Mouse (Mus musculus): ENCODE measurements around the gene Ttc22.

The Ttc22 gene

DNA sequence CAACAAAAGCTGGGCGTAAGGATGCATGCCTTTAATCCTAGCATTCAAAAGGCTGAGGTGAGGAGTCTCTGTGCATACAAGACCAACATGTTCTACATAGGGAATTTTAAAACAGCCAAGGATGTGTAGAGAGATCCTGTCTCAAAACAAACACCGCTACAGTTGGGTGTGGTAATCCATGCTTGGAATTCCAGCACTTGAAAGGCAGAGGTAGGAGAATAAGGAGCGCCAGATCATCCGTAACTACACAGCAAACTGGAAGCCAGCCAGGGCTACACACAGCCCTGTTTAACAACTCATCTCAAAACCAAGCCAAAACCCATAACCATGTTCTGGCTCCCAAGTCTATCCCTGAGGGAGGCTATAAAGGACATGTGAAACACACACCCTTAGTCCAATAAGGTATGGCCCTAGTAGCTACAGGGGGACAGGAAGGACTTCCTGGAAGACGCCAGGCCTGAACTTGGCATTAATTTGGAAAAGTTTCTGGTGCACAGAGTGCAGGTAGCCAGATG is 41.8 kb downstream of the Ttc22 start:
- DNase-seq (ENCODE audit: low spot score), result no peak

- DNase-seq (ENCODE audit: low spot score), result no peak
These were observed 42.5 kb downstream of the Ttc22 start for GRCm38 (mm10) chr4:106664697-106665096.

DNA sequence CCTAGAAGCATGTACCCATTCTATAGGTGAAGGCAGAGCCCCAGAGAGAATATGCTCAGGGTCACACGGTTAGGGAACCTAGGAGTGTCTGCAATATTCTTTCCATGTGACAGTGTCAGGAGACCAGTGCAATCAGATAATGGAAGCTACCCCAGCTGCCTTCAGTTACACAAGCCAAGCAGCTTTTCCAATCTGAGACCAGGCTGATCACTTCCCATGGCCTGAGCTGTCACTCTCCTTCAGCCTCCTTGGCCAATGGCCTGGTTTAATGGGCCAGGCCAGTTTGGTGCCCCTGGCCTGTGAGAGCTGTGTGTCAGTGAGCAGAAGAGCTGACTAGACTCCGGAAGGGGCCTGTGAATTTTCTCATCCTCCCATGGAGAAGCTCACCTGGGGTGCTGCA is 43.0 kb downstream of the Ttc22 start:
- DNase-seq (ENCODE audit: low spot score), result no peak

GRCm38 (mm10) chr4:106665673-106666072 is 43.4 kb downstream of the Ttc22 start:
- DNase-seq (ENCODE audit: low spot score), result no peak

DNA sequence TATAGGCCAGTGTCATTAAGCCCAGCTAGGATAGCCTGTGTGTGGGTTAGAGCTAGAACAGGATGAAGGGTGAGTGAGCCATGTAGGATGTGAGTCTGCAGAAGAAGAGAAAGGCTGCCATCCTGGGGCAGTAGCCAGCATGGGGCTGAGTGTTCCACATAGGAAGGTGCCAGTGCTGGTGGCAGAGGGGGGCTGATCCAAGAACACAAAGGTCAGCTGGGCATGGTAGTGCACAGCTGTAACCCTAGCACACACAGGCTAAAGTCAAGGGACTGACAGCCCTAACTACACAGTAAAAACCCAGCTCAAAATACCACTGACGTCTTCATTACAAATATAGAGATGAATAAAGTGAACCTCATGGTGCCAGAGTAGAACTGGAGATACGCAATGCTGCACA is 44.3 kb downstream of the Ttc22 start:
- DNase-seq (ENCODE audit: low spot score), result no peak

DNA sequence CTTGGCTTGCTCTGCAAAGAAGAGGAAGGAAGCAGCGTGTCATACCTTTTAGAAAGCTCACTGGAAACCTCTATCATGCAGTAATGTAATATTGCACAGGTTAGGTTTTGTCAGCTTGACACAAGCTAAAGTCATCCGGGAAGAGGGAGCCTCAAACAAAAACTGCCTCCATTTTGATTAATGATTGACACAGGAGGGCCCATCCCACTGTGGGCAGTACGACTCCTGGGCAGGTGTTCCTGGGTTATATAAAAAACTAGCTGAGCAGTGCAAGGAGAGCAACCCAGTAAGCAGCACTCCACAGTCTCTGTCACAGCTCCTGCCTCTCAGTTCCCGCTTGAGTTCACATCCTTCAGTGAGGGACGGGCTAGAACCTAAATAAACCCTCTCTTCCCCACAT is 54.5 kb downstream of the Ttc22 start:
- no peak for DNase-seq (ENCODE audit: low spot score)

DNA sequence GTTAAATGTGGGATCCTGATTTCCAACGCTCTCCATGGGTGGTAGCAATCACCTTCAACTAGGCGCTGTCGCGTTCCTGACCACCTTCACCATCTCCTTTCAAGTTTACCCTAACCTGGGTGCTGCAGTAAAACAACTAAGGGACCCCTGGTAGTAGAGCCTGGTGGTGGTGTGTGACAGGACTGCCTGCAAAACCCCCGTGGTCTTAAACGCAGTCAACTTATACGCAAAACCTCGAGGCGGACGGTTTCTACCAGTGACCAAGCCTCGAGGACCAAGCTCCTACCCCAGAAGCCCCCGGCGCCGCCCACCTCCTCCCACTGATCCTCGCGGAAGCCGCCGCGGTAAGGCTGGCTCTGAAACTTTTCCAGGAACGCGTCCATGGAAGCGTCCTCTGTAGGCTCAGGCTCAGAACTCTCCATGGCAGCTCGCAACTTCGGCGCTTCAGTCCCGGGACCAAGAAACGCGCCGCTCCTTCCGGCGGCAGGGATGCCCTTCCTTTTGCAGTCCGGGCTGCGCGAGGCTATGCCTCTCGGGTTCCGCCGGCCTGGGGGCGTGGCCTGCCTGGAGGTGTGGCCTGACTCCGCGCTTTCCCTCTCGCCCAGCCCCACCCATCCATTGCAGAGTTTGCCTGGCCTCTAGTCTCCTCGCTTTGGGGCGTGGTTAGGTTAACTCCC is 56.3 kb downstream of the Ttc22 start, which contains the start of gene Ttc4:
Gene Ttc4 (minus strand): TSS at position 503 of the 677 bp plus-strand sequence.
- DNase-seq (ENCODE audit: low spot score), result peak; percentile 85

DNA sequence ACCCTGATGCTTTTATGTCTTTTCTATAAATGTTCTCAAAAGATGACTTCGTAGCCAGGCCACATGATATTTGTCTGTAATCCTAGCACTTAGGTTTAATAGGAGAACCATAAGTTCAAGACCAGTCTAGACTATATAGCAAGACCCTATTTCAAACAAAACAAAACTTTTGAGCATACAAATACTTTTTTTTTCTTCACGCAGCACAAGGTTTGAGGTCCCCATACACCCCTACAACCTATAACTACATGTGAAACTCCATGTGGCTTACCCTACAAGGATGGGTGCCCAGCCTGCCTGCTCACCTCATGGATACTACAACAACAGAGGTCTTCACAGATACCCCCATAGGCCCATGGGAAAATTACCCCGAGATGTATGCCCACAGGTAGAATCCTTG is 56.9 kb downstream of the Ttc22 start:
- no peak for DNase-seq (ENCODE audit: low spot score)

- DNase-seq (ENCODE audit: low spot score), result no peak
These were observed 58.7 kb downstream of the Ttc22 start for GRCm38 (mm10) chr4:106680955-106681354.

DNA sequence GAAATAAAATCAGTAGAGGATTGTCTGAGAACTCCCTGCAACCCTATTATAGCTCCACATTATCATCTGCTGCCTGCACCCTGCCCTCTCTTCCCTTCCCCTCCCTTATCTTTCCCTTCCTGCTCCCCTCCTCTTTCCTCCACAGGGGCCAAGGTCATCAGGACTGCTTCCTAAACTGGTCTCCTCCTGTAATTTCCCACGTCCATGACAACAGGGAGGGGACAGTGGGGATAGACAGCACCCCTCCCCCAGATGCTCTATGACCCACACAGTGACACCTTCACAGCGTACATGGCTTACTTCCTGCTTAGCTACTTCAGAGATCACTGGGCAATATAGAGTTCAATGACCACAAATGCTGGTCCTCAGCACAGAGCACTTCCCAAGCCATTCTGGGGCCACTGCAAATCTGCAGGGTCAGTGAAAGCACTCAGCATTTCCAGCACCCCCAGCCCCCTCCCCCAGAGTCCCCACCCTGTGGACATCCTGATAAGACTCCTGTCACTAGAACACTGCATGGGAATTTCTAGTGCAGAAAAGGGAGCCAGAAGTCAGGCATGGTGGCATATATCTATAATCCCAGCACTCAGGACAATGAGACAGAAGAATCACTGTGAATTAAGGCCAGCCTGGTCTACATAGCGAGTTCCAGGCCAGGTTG is 66.5 kb downstream of the Ttc22 start:
- no peak for DNase-seq (ENCODE audit: low spot score)

All from ovary, postnatal 14 days (tissue).